Mouse (Mus musculus) spleen, adult 2 months (tissue): Measurements from ENCODE around the gene Vps4a. TPM values are rescaled to one million over a fixed set of nuclear protein-coding genes. Genes with fewer than 3 reads are reported as not detected.
"Not testable (repeated sequence)": the region's sequence is repeated elsewhere in the genome, so short reads cannot be mapped to it uniquely, and the experiment has no call there.

Experiments used
- DNase-seq, 2 experiments: peaks; one replicate each; pipeline versions ENCODE4 v3.0.0 to v3.0.0-alpha.2; 2012 to 2021; ENCODE audit warnings: low spot score in 2 of 2, low read depth in 1 of 2
- H3K27ac ChIP-seq: fragments of 200-500 bp; 2 replicates; pipeline ENCODE4 v1.5.1; 2012; ENCODE audit warnings: low read length, inconsistent platforms; ENCODE audit not compliant: insufficient read depth
- H3K27me3 ChIP-seq: fragments of 200-500 bp; 2 replicates; pipeline ENCODE4 v1.6.1; 2012; ENCODE audit warnings: mild to moderate bottlenecking, moderate library complexity, low read length, inconsistent platforms; ENCODE audit not compliant: control insufficient read depth, insufficient read depth
- H3K36me3 ChIP-seq: fragments of 200-500 bp; 2 replicates; pipeline ENCODE4 v1.6.1; 2012; ENCODE audit warnings: mild to moderate bottlenecking, low read length, inconsistent platforms; ENCODE audit not compliant: control insufficient read depth, insufficient read depth
- H3K4me1 ChIP-seq: fragments of 200-500 bp; 2 replicates; pipeline ENCODE4 v1.6.1; 2011; ENCODE audit warnings: inconsistent platforms; ENCODE audit not compliant: control insufficient read depth, insufficient read depth, insufficient read length
- H3K4me3 ChIP-seq: fragments of 200-500 bp; 2 replicates; pipeline ENCODE4 v1.5.1; 2011; ENCODE audit warnings: mild to moderate bottlenecking, inconsistent platforms; ENCODE audit not compliant: insufficient read depth, insufficient read length; ENCODE audit errors: extremely low read depth
- CTCF ChIP-seq: fragments of 200-500 bp; IDR thresholded peaks from 2 replicates; pipeline ENCODE4 v1.5.1; 2011; ENCODE audit warnings: mild to moderate bottlenecking, inconsistent platforms; ENCODE audit not compliant: insufficient read depth, insufficient read length, insufficient replicate concordance; ENCODE audit errors: extremely low read depth
- POLR2A ChIP-seq: fragments of 200-500 bp; IDR thresholded peaks from 2 replicates; pipeline ENCODE4 v1.6.1; 2011; ENCODE audit warnings: low read depth, low read length, inconsistent platforms
- WGBS: fragments of 180-500 bp; shearing (Covaris S2); methylation state at CpG from one replicate; pipeline ENCODE4 v1.1.7; 2018; 5-methylcytosine and 5-hydroxymethylcytosine counted together
- polyA plus RNA-seq: library from polyadenylated mRNA; depleted of rRNA; stranded (reverse); fragments of >200 nt; gene quantifications from 2 replicates; pipeline ENCODE4 v1.2.3, GENCODE M21; 2012; rRNA removed

The Vps4a gene
- 13.9 TPM in 2 replicates for polyA plus RNA-seq

DNA sequence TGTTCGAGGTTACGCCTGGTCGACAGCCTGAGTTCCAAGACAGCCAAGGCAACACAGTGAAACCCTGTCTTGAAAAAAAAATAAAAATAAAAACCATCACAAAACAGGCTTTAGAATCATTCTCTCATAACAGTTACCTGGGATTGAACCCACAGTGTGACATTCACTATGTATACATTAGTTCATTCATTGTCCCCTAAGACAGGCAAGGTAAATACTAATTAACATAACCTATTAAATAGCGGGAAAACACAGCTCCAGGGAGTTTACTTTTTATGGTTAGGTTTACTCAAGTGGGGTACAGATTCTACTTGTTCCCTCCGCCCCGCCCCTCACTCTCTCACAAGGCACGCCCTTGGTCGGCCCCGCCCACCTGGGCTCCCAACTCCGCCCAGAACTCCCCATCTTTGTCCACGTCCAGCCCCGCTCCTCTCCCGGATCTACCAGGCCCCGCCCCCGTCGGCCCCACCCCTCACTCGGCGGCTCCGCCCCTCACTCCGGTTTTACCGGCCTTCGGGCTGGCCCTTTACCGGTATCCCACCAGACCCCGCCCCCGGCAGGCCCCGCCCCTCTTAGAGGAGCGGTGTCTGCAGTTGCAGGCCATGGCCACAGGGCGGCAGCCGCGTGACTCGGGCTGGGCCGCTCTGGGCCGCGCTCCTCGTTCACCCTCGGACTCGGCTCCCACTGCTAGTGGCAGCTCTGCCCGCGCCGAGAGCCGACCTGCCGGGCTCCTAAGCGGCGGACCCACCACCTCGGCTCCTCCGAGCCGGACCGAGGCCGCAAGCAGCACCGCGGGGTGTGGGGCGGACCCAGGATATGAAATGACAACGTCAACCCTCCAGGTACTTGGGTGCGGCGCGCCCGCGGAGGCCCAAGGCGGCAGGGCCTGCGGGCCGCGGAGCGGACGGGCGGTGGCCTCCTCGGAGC is at the start of gene Vps4a:
Vps4a (plus strand) TSS at position 573 of the 927 bp plus-strand sequence.
- H3K36me3 ChIP-seq = no peaks in the 10 kb centered on the region

DNA sequence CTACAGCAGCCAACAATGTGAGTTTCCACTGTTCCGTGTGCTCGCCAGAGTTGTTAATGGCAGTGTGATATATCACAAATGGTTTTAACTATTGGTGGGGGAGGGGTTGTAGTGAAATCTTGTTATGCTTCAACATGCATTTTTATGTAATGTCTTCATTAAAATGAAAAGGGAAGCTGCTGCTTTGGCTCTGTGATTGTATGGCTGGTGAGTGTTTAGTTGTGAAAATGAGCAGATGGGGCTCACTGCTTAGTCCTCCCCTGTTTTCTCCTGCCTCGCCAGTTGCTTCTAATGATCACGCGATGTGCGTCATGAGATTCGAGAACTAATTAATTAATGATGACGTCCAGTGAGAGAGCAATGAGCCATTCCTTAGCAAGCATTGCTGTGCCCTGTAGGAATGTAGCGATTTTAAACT is 45.6 kb upstream of the Vps4a start:
- no peak for DNase-seq
- Histone ChIP-seq H3K27ac (no peak overlapping the region), H3K36me3 (no peaks in the 10 kb centered on the region), H3K27me3 (no peaks in the 10 kb centered on the region), H3K4me1 (no peaks in the 10 kb centered on the region), H3K4me3 (no peak overlapping the region)
- TF ChIP-seq CTCF = no peak
- TF ChIP-seq POLR2A = no peak
- 83% methylated on average over 9 of the region's 9 CpGs for WGBS

More for the DNA sequence above, at the start of gene Vps4a:
- peak; percentile 80 to 93 for DNase-seq
- H3K27me3 ChIP-seq = no peaks in the 10 kb centered on the region
- TF ChIP-seq CTCF (peak; percentile 90), POLR2A (peak; percentile 75)
- peak within 1 kb of the TSS; percentile 69 for H3K27ac ChIP-seq
- 6% methylated on average over 66 of the region's 66 CpGs for WGBS
- peaks cover 8% of the 10 kb centered on the region; the same call in 1 of the 2 replicates for H3K4me1 ChIP-seq
- peak within 1 kb of the TSS; percentile 91 for H3K4me3 ChIP-seq

DNA sequence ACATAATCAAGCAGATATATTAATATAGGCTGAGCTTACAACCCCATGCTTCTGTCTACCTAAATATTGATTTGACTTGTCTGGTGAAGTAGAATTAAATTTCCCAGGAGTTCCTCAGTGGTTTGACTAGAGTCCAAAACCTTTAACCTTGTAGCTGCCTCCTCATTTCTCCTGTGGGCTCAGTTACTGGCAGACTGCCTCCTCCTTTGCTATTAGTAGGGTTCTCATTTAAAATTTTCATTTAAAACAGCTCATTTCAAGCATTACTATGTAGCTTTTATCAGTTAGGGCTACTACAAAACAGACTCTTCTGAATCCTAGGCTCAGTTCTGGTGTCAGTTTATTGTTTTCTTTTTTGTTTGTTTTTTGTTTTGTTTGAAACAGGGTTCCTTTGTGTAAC is 45.1 kb upstream of the Vps4a start:
- no peak for DNase-seq
- no peaks in the 10 kb centered on the region for H3K36me3 ChIP-seq
- H3K27me3 ChIP-seq = no peaks in the 10 kb centered on the region

DNA sequence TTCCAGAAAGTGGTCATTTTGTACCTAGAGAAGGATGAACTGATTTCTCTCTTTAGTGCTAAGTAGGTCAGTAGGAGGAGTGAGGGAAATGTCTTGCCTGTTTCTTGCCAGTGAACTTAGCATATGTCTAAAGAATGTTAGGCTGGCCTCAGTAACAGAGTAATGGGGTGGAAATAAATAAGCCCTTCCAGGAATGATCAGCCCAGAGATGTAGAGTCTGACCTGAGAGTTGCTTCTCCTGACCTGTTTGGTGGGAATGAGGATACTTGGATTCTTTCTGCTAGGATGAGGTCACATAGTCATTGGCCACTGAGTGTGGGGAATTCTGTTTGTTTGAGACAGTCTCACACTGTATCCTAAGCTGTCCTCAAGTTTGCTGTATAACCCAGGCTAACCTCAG is 43.5 kb upstream of the Vps4a start:
- H3K4me3 ChIP-seq = no peak overlapping the region
- DNase-seq = no peak
- no peaks in the 10 kb centered on the region; the same call in 1 of the 2 replicates for H3K36me3 ChIP-seq
- H3K27me3 ChIP-seq = no peaks in the 10 kb centered on the region
- TF ChIP-seq CTCF = no peak
- no peak for TF ChIP-seq POLR2A
- no peaks in the 10 kb centered on the region for H3K4me1 ChIP-seq
- no peak overlapping the region for H3K27ac ChIP-seq

More for the DNA sequence above, 45.1 kb upstream of the Vps4a start:
- TF ChIP-seq POLR2A = no peak
- TF ChIP-seq CTCF = no peak
- Histone ChIP-seq H3K4me1 (no peaks in the 10 kb centered on the region), H3K4me3 (no peak overlapping the region), H3K27ac (no peak overlapping the region)

DNA sequence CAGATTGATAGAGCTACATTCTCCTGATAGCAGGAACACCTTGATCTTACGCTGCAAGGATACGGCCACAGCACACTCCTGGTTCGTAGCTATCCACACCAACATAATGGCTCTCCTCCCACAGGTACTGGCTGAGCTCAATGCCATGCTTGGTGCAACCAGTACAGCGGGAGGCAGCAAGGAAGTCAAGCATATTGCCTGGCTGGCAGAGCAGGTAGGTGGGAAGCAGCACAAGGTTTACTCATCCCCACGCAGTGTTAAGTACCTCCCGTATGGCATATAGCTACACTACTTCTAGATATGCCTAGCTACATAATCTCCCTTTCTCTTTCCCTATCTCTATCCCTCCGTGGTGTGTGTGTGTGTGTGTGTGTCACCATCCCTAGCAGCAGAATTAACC is 39.6 kb upstream of the Vps4a start:
- no peak for TF ChIP-seq POLR2A
- no peak for TF ChIP-seq CTCF
- Histone ChIP-seq H3K27me3 (no peaks in the 10 kb centered on the region), H3K4me3 (no peak overlapping the region), H3K27ac (no peak overlapping the region), H3K36me3 (no peaks in the 10 kb centered on the region; the same call in 1 of the 2 replicates), H3K4me1 (no peaks in the 10 kb centered on the region)
- no peak for DNase-seq
- WGBS = 95% methylated on average over 7 of the region's 7 CpGs

DNA sequence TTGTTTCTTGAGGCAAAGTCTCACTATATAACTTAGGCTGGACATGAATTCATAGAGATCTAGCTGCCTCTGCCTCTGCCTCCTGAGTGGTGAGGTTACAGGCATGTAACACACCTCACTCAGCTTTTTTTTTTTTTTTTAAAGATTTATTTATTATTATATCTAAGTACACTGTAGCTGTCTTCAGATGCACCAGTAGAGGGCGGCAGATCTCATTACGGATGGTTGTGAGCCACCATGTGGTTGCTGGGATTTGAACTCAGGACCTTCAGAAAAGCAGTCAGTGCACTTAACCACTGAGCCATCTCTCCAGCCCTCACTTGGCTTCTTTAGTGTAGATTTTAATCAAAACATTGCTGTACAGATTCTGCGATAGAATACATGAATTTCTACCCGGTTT is 34.7 kb upstream of the Vps4a start:
- not testable (repeated sequence) for H3K36me3 ChIP-seq, H3K27ac ChIP-seq, H3K4me3 ChIP-seq, DNase-seq, H3K27me3 ChIP-seq, H3K4me1 ChIP-seq
- WGBS = 90% methylated on average over 4 of the region's 4 CpGs

DNA sequence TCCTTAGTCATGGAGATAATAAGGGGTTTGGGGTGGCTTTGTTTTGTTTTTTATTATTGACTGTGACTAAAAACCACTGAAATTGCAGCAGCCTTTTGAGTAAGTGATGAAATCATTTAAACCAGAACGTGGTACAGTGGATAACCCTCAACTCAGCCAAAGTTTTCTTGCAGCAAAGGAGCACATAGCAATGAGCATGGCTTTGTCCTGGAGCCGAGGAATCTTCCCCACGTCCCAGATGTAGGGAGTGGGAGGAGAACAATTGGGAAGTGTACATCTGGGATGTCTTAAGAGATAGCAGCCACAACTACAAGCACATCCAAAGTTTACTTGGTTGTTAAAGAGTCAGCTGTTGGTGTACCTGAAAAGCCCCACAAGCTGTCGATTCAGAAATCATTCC is 33.6 kb upstream of the Vps4a start:
- no peaks in the 10 kb centered on the region for H3K4me1 ChIP-seq
- no peaks in the 10 kb centered on the region for H3K27me3 ChIP-seq
- no peak overlapping the region for H3K27ac ChIP-seq
- H3K36me3 ChIP-seq = no peaks in the 10 kb centered on the region; the same call in 1 of the 2 replicates
- WGBS = 87% methylated on average over 4 of the region's 4 CpGs
- no peak for TF ChIP-seq CTCF
- TF ChIP-seq POLR2A = no peak
- no peak overlapping the region for H3K4me3 ChIP-seq
- DNase-seq = no peak
